Mouse (Mus musculus): Measurements from ENCODE around the gene Stim1. TPM values are rescaled to one million over a fixed set of nuclear protein-coding genes. Genes with fewer than 3 reads are reported as not detected.

Gene Stim1
- polyA plus RNA-seq, 1 experiment from 2014 or later = 11.0 TPM

GRCm38 (mm10) chr7:102246956-102247797 is 20.4 kb upstream of the Stim1 start:
- Histone ChIP-seq H3K27me3 (ENCODE audit: control insufficient read depth, insufficient read depth, low read length) (no peaks in the 10 kb centered on the region), H3K27ac (ENCODE audit: low read depth, low read length) (no peak overlapping the region), H3K9me3 (ENCODE audit: control insufficient read depth, low read length) (no peaks in the 10 kb centered on the region), H3K36me3 (ENCODE audit: control insufficient read depth, insufficient read depth, low read length) (no peaks in the 10 kb centered on the region; the same call in none of the 2 replicates), H3K4me2 (ENCODE audit: low read depth) (no peak overlapping the region), H3K4me1 (ENCODE audit: control insufficient read depth, insufficient read depth, low read length) (peaks cover 21% of the 10 kb centered on the region), H3K9ac (ENCODE audit: low read length) (no peak overlapping the region; the same call in 1 of the 2 replicates), H3K4me3 (ENCODE audit: low read depth, low read length) (no peak overlapping the region)
- WGBS = 64% methylated on average over 12 of the region's 12 CpGs
- no peak for ATAC-seq (ENCODE audit: insufficient read depth, low FRiP score, low TSS enrichment)
- DNase-seq (ENCODE audit: low spot score) = no peak

GRCm38 (mm10) chr7:102248691-102249404 is 18.8 kb upstream of the Stim1 start:
- H3K27me3 ChIP-seq (ENCODE audit: control insufficient read depth, insufficient read depth, low read length) = no peaks in the 10 kb centered on the region
- 34% methylated on average over 16 of the region's 16 CpGs for WGBS
- ATAC-seq (ENCODE audit: insufficient read depth, low FRiP score, low TSS enrichment) (no peak), DNase-seq (ENCODE audit: low spot score) (no peak)
- H3K4me3 ChIP-seq (ENCODE audit: low read depth, low read length) = peak overlapping the region; percentile 70
- H3K27ac ChIP-seq (ENCODE audit: low read depth, low read length) = no peak overlapping the region
- no peaks in the 10 kb centered on the region; the same call in 1 of the 2 replicates for H3K36me3 ChIP-seq (ENCODE audit: control insufficient read depth, insufficient read depth, low read length)
- no peaks in the 10 kb centered on the region for H3K9me3 ChIP-seq (ENCODE audit: control insufficient read depth, low read length)
- H3K9ac ChIP-seq (ENCODE audit: low read length) = peak overlapping the region; percentile 91
- H3K4me2 ChIP-seq (ENCODE audit: low read depth) = peak overlapping the region; percentile 78
- peaks cover 21% of the 10 kb centered on the region for H3K4me1 ChIP-seq (ENCODE audit: control insufficient read depth, insufficient read depth, low read length)

GRCm38 (mm10) chr7:102249531-102249895 is 18.1 kb upstream of the Stim1 start:
- peak; percentile 67 for DNase-seq (ENCODE audit: low spot score)
- peak overlapping the region; percentile 84; the same call in 1 of the 2 replicates for H3K27ac ChIP-seq (ENCODE audit: low read depth, low read length)
- ATAC-seq (ENCODE audit: insufficient read depth, low FRiP score, low TSS enrichment) = peak; percentile 28

GRCm38 (mm10) chr7:102249896-102250630 is 17.5 kb upstream of the Stim1 start:
- Histone ChIP-seq H3K36me3 (ENCODE audit: control insufficient read depth, insufficient read depth, low read length) (no peaks in the 10 kb centered on the region; the same call in 1 of the 2 replicates), H3K27ac (ENCODE audit: low read depth, low read length) (peak overlapping the region; percentile 84), H3K9ac (ENCODE audit: low read length) (peak overlapping the region; percentile 91), H3K4me2 (ENCODE audit: low read depth) (peak overlapping the region; percentile 78), H3K4me3 (ENCODE audit: low read depth, low read length) (peak overlapping the region; percentile 70), H3K9me3 (ENCODE audit: control insufficient read depth, low read length) (no peaks in the 10 kb centered on the region), H3K4me1 (ENCODE audit: control insufficient read depth, insufficient read depth, low read length) (peaks cover 21% of the 10 kb centered on the region), H3K27me3 (ENCODE audit: control insufficient read depth, insufficient read depth, low read length) (no peaks in the 10 kb centered on the region)
- 1% methylated on average over 41 of the region's 49 CpGs for WGBS
- ATAC-seq (ENCODE audit: insufficient read depth, low FRiP score, low TSS enrichment) (peak; percentile 76), DNase-seq (ENCODE audit: low spot score) (peak; percentile 80)

More at GRCm38 (mm10) chr7:102249531-102249895, 18.1 kb upstream of the Stim1 start:
- Histone ChIP-seq H3K4me2 (ENCODE audit: low read depth) (peak overlapping the region; percentile 78), H3K27me3 (ENCODE audit: control insufficient read depth, insufficient read depth, low read length) (no peaks in the 10 kb centered on the region), H3K4me1 (ENCODE audit: control insufficient read depth, insufficient read depth, low read length) (peaks cover 21% of the 10 kb centered on the region), H3K4me3 (ENCODE audit: low read depth, low read length) (peak overlapping the region; percentile 70), H3K36me3 (ENCODE audit: control insufficient read depth, insufficient read depth, low read length) (no peaks in the 10 kb centered on the region; the same call in 1 of the 2 replicates), H3K9ac (ENCODE audit: low read length) (peak overlapping the region; percentile 91), H3K9me3 (ENCODE audit: control insufficient read depth, low read length) (no peaks in the 10 kb centered on the region)
- WGBS = 1% methylated on average over 23 of the region's 23 CpGs

GRCm38 (mm10) chr7:102250631-102251214 is 16.9 kb upstream of the Stim1 start:
- under 1% methylated on average over 24 of the region's 33 CpGs for WGBS
- Histone ChIP-seq H3K4me2 (ENCODE audit: low read depth) (peak overlapping the region; percentile 78), H3K4me1 (ENCODE audit: control insufficient read depth, insufficient read depth, low read length) (peaks cover 21% of the 10 kb centered on the region), H3K27ac (ENCODE audit: low read depth, low read length) (peak overlapping the region; percentile 84), H3K9ac (ENCODE audit: low read length) (peak overlapping the region; percentile 91), H3K36me3 (ENCODE audit: control insufficient read depth, insufficient read depth, low read length) (no peaks in the 10 kb centered on the region), H3K9me3 (ENCODE audit: control insufficient read depth, low read length) (no peaks in the 10 kb centered on the region), H3K4me3 (ENCODE audit: low read depth, low read length) (peak overlapping the region; percentile 70), H3K27me3 (ENCODE audit: control insufficient read depth, insufficient read depth, low read length) (no peaks in the 10 kb centered on the region)
- DNase-seq (ENCODE audit: low spot score) (peak; percentile 89), ATAC-seq (ENCODE audit: insufficient read depth, low FRiP score, low TSS enrichment) (peak; percentile 80)

- Histone ChIP-seq H3K36me3 (ENCODE audit: control insufficient read depth, insufficient read depth, low read length) (no peaks in the 10 kb centered on the region), H3K9me3 (ENCODE audit: control insufficient read depth, low read length) (no peaks in the 10 kb centered on the region), H3K9ac (ENCODE audit: low read length) (no peak overlapping the region), H3K4me1 (ENCODE audit: control insufficient read depth, insufficient read depth, low read length) (peaks cover 6% of the 10 kb centered on the region; the same call in 1 of the 2 replicates), H3K27ac (ENCODE audit: low read depth, low read length) (no peak overlapping the region), H3K4me3 (ENCODE audit: low read depth, low read length) (no peak overlapping the region), H3K27me3 (ENCODE audit: control insufficient read depth, insufficient read depth, low read length) (no peaks in the 10 kb centered on the region), H3K4me2 (ENCODE audit: low read depth) (no peak overlapping the region)
- WGBS = 80% methylated on average over 1 of the region's 1 CpGs
- ATAC-seq (ENCODE audit: insufficient read depth, low FRiP score, low TSS enrichment) (no peak), DNase-seq (ENCODE audit: low spot score) (no peak)
These were observed 14.0 kb upstream of the Stim1 start for GRCm38 (mm10) chr7:102253631-102254030.

- no peaks in the 10 kb centered on the region for H3K4me1 ChIP-seq (ENCODE audit: control insufficient read depth, insufficient read depth, low read length)
- no peak within 1 kb of the TSS for H3K9ac ChIP-seq (ENCODE audit: low read length)
- H3K4me2 ChIP-seq (ENCODE audit: low read depth) = no peak within 1 kb of the TSS
- DNase-seq (ENCODE audit: low spot score) (no peak), ATAC-seq (ENCODE audit: insufficient read depth, low FRiP score, low TSS enrichment) (no peak)
- H3K4me3 ChIP-seq (ENCODE audit: low read depth, low read length) = no peak within 1 kb of the TSS
- 86% methylated on average over 3 of the region's 3 CpGs for WGBS
- no peaks in the 10 kb centered on the region for H3K9me3 ChIP-seq (ENCODE audit: control insufficient read depth, low read length)
- no peak within 1 kb of the TSS for H3K27ac ChIP-seq (ENCODE audit: low read depth, low read length)
- H3K27me3 ChIP-seq (ENCODE audit: control insufficient read depth, insufficient read depth, low read length) = no peaks in the 10 kb centered on the region
- no peaks in the 10 kb centered on the region for H3K36me3 ChIP-seq (ENCODE audit: control insufficient read depth, insufficient read depth, low read length)
These were observed 11.7 kb upstream of the Stim1 start, which contains the start of gene Rhog for GRCm38 (mm10) chr7:102255954-102256353. Gene Rhog, minus strand, starts transcription at chr7:102256054.

- Histone ChIP-seq H3K27me3 (ENCODE audit: control insufficient read depth, insufficient read depth, low read length) (no peaks in the 10 kb centered on the region), H3K27ac (ENCODE audit: low read depth, low read length) (no peak overlapping the region), H3K9ac (ENCODE audit: low read length) (no peak overlapping the region), H3K4me1 (ENCODE audit: control insufficient read depth, insufficient read depth, low read length) (no peaks in the 10 kb centered on the region), H3K36me3 (ENCODE audit: control insufficient read depth, insufficient read depth, low read length) (no peaks in the 10 kb centered on the region), H3K4me3 (ENCODE audit: low read depth, low read length) (no peak overlapping the region), H3K9me3 (ENCODE audit: control insufficient read depth, low read length) (no peaks in the 10 kb centered on the region), H3K4me2 (ENCODE audit: low read depth) (no peak overlapping the region)
- no peak for DNase-seq (ENCODE audit: low spot score)
- no peak for ATAC-seq (ENCODE audit: insufficient read depth, low FRiP score, low TSS enrichment)
- WGBS = 85% methylated on average over 3 of the region's 3 CpGs
These were observed 11.0 kb upstream of the Stim1 start for GRCm38 (mm10) chr7:102256636-102257035.
